Mouse (Mus musculus) MEL (cell line): Measurements from ENCODE around the gene Cbarp. TPM values are rescaled to one million over a fixed set of nuclear protein-coding genes. Genes with fewer than 3 reads are reported as not detected.
A peak's percentile ranks its signal among the peaks of the same experiment; 100 is the strongest.

Experiments
- DNase-seq: peaks from one replicate; pipeline ENCODE4 v3.0.0; 2011; ENCODE audit warnings: low read depth, low spot score
- H3K27ac ChIP-seq: 2 replicates; pipeline ENCODE4 v1.5.1; 2012; ENCODE audit warnings: low read depth, mild to moderate bottlenecking, control low read depth, low read length, moderate library complexity; ENCODE audit not compliant: control insufficient read depth
- H3K27me3 ChIP-seq, 2 experiments: fragments of 150-350 bp in 1 of 2; sonication (generic) in 1 of 2; 2 replicates each; pipeline ENCODE4 v1.6.1; 2012; ENCODE audit warnings: low read length in 2 of 2, mild to moderate bottlenecking in 2 of 2, improper control_type of control experiment in 1 of 2, moderate library complexity in 1 of 2; ENCODE audit not compliant: insufficient read depth in 2 of 2, control insufficient read depth in 1 of 2
- H3K36me3 ChIP-seq, 2 experiments: 2 replicates each; pipeline ENCODE4 v1.6.1; 2012 to 2014; ENCODE audit warnings: low read length in 2 of 2, improper control_type of control experiment in 1 of 2, inconsistent platforms in 1 of 2, mild to moderate bottlenecking in 1 of 2; ENCODE audit not compliant: insufficient read depth in 2 of 2, control insufficient read depth in 1 of 2
- H3K4me1 ChIP-seq, 2 experiments: fragments of 150-350 bp in 1 of 2; sonication (generic) in 1 of 2; 2 replicates each; pipeline ENCODE4 v1.6.1; 2012; ENCODE audit warnings: low read length in 2 of 2, improper control_type of control experiment in 1 of 2, mild to moderate bottlenecking in 1 of 2; ENCODE audit not compliant: insufficient read depth in 2 of 2, control insufficient read depth in 1 of 2
- H3K4me3 ChIP-seq, 2 experiments: fragments of 150-350 bp in 1 of 2; sonication (generic) in 1 of 2; 2 replicates each; pipeline ENCODE4 v1.5.1; 2012; ENCODE audit warnings: low read depth in 2 of 2, low read length in 2 of 2, mild to moderate bottlenecking in 2 of 2, moderate library complexity in 2 of 2, control low read depth in 1 of 2, improper control_type of control experiment in 1 of 2; ENCODE audit not compliant: control insufficient read depth in 1 of 2, insufficient read depth in 1 of 2
- H3K79me2 ChIP-seq: 2 replicates; pipeline ENCODE4 v1.6.1; 2012; ENCODE audit warnings: mild to moderate bottlenecking, low read length, moderate library complexity; ENCODE audit not compliant: control insufficient read depth, poor library complexity, insufficient read depth
- H3K9ac ChIP-seq: 2 replicates; pipeline ENCODE4 v1.6.1; 2012; ENCODE audit warnings: low read depth, mild to moderate bottlenecking, control low read depth, low read length, moderate library complexity; ENCODE audit not compliant: control insufficient read depth, poor library complexity, severe bottlenecking
- H3K9me3 ChIP-seq: fragments of 150-350 bp; sonication (generic); replicated peaks from 2 replicates; pipeline ENCODE4 v1.6.1; 2012; ENCODE audit warnings: mild to moderate bottlenecking, low read length, improper control_type of control experiment, moderate library complexity; ENCODE audit not compliant: insufficient read depth
- CHD2 ChIP-seq: IDR thresholded peaks from 2 replicates; pipeline ENCODE4 v1.6.1; 2011; ENCODE audit warnings: low read length, improper control_type of control experiment
- ELF1 ChIP-seq: IDR thresholded peaks from 2 replicates; pipeline ENCODE4 v1.6.1; 2014; ENCODE audit warnings: low read depth, mild to moderate bottlenecking, inconsistent platforms, low read length, improper control_type of control experiment, moderate library complexity
- EP300 ChIP-seq, 2 experiments: IDR thresholded peaks; 2 replicates each; pipeline ENCODE4 v1.6.1; 2011; ENCODE audit warnings: improper control_type of control experiment in 2 of 2, low read length in 2 of 2, low read depth in 1 of 2, mild to moderate bottlenecking in 1 of 2
- ETS1 ChIP-seq: IDR thresholded peaks from 2 replicates; pipeline ENCODE4 v1.6.1; 2012; ENCODE audit warnings: low read depth, mild to moderate bottlenecking, inconsistent platforms, low read length, improper control_type of control experiment, moderate library complexity
- GABPA ChIP-seq: IDR thresholded peaks from 2 replicates; pipeline ENCODE4 v1.6.1; 2012; ENCODE audit warnings: low read depth, mild to moderate bottlenecking, inconsistent platforms, low read length, improper control_type of control experiment, moderate library complexity
- GATA1 ChIP-seq: IDR thresholded peaks from 2 replicates; pipeline ENCODE4 v1.6.1; 2011; ENCODE audit warnings: low read depth, low read length, improper control_type of control experiment
- JUND ChIP-seq: IDR thresholded peaks from 2 replicates; pipeline ENCODE4 v1.6.1; 2011; ENCODE audit warnings: low read depth, mild to moderate bottlenecking, improper control_type of control experiment, low read length
- MAX ChIP-seq: IDR thresholded peaks from 2 replicates; pipeline ENCODE4 v1.6.1; 2011; ENCODE audit warnings: low read length, improper control_type of control experiment
- MEF2A ChIP-seq: IDR thresholded peaks from 2 replicates; pipeline ENCODE4 v1.6.1; 2014; ENCODE audit warnings: low read depth, mild to moderate bottlenecking, inconsistent platforms, low read length, improper control_type of control experiment; ENCODE audit not compliant: poor library complexity, insufficient replicate concordance, severe bottlenecking; ENCODE audit errors: extremely low read depth
- MXI1 ChIP-seq: IDR thresholded peaks from 2 replicates; pipeline ENCODE4 v1.6.1; 2011; ENCODE audit warnings: mild to moderate bottlenecking, low read depth, low read length, improper control_type of control experiment
- MYB ChIP-seq: IDR thresholded peaks from 2 replicates; pipeline ENCODE4 v1.6.1; 2011; ENCODE audit warnings: mild to moderate bottlenecking, low read depth, low read length, improper control_type of control experiment
- MYC ChIP-seq: IDR thresholded peaks from 2 replicates; pipeline ENCODE4 v1.6.1; 2011; ENCODE audit warnings: low read depth, mild to moderate bottlenecking, low read length, improper control_type of control experiment, moderate library complexity
- NELFE ChIP-seq: IDR thresholded peaks from 2 replicates; pipeline ENCODE4 v1.6.1; 2011; ENCODE audit warnings: low read depth, low read length, improper control_type of control experiment
- NRF1 ChIP-seq: IDR thresholded peaks from 2 replicates; pipeline ENCODE4 v1.6.1; 2014; ENCODE audit warnings: low read depth, mild to moderate bottlenecking, inconsistent platforms, low read length, improper control_type of control experiment, moderate library complexity; ENCODE audit not compliant: poor library complexity, insufficient read depth, severe bottlenecking
- POLR2AphosphoS5 ChIP-seq: IDR thresholded peaks from 2 replicates; pipeline ENCODE4 v1.6.1; 2012; ENCODE audit warnings: low read depth, borderline replicate concordance, mild to moderate bottlenecking, inconsistent platforms, low read length, moderate library complexity, mixed read lengths
- RCOR1 ChIP-seq: IDR thresholded peaks from 2 replicates; pipeline ENCODE4 v1.6.1; 2012; ENCODE audit warnings: low read depth, mild to moderate bottlenecking, inconsistent platforms, low read length, improper control_type of control experiment
- SIN3A ChIP-seq: IDR thresholded peaks from 2 replicates; pipeline ENCODE4 v1.6.1; 2012; ENCODE audit warnings: low read length, improper control_type of control experiment, inconsistent platforms
- SMC3 ChIP-seq: IDR thresholded peaks from 2 replicates; pipeline ENCODE4 v1.6.1; 2011; ENCODE audit warnings: low read depth, low read length, improper control_type of control experiment
- TAL1 ChIP-seq: IDR thresholded peaks from 2 replicates; pipeline ENCODE4 v1.6.1; 2012; ENCODE audit warnings: mild to moderate bottlenecking, inconsistent platforms, low read length, moderate library complexity, mixed read lengths
- TCF12 ChIP-seq: IDR thresholded peaks from 2 replicates; pipeline ENCODE4 v1.6.1; 2014; ENCODE audit warnings: low read depth, mild to moderate bottlenecking, inconsistent platforms, low read length, improper control_type of control experiment, moderate library complexity
- ZMIZ1 ChIP-seq: IDR thresholded peaks from 2 replicates; pipeline ENCODE4 v1.6.1; 2012; ENCODE audit warnings: low read depth, mild to moderate bottlenecking, inconsistent platforms, low read length, improper control_type of control experiment, moderate library complexity
- polyA plus RNA-seq, 2 experiments: library from polyadenylated mRNA; stranded (reverse) in 1 of 2; unstranded in 1 of 2; fragments of >175 nt in 1 of 2; fragments of >200 nt in 1 of 2; gene quantifications; 2 replicates each; pipeline versions ENCODE4 v1.2.1 to v1.2.4; 2012; ENCODE audit warnings: low replicate concordance in 2 of 2, low read depth in 1 of 2; ENCODE audit not compliant: insufficient read length in 2 of 2, insufficient read depth in 1 of 2, missing spikeins in 1 of 2
- total RNA-seq: library from RNA; depleted of rRNA; stranded (reverse); fragments of 300-350 nt; gene quantifications from 2 replicates; pipeline ENCODE4 v1.2.3, GENCODE M21; 2012

Cbarp gene
- total and polyA plus RNA-seq, 3 experiments = 6.8 to 19.3 TPM; not detected in 1

DNA sequence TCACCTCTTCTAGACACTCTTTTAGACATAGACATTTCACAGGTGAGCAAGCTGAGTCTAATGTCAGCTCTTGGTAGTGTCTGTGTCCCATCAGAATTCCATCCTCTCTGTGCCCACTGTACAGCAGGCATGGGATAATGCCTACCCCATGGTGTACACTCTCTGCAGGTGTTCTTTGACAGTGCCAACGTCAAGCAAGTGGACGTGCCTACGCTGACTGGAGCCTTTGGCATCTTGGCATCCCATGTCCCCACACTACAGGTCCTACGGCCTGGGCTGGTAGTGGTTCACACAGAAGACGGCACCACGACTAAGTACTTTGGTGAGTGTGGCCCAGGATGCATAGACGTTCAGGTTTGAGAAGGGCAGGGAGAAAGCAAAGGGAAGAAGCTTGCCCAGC is 3.0 kb upstream of the Cbarp start:
- Histone ChIP-seq H3K36me3 (peaks cover 0 to 16% of the 10 kb centered on the region in 2 experiments; a peak in 2 of 4 replicates), H3K27me3 (no peaks in the 10 kb centered on the region), H3K4me1 (peaks cover 0 to 45% of the 10 kb centered on the region in 2 experiments; a peak in 3 of 4 replicates), H3K9me3 (no peaks in the 10 kb centered on the region), H3K79me2 (peaks cover 25% of the 10 kb centered on the region), H3K27ac (no peak overlapping the region), H3K4me3 (no peak overlapping the region), H3K9ac (no peak overlapping the region)
- TF ChIP-seq POLR2AphosphoS5 (no peak), CHD2 (no peak), JUND (no peak), EP300 (IDR thresholded peaks at IDR 0.05; ENCODE audit: low read depth in 1 of 2, low read length in 2 of 2) (no peak), ETS1 (no peak), NRF1 (no peak), RCOR1 (no peak), SMC3 (no peak), MYB (no peak), GABPA (no peak), ZMIZ1 (no peak), MXI1 (no peak), MYC (no peak), ELF1 (no peak), TCF12 (no peak), MEF2A (no peak), GATA1 (no peak), NELFE (no peak), TAL1 (no peak), MAX (no peak)
- DNase-seq = no peak

DNA sequence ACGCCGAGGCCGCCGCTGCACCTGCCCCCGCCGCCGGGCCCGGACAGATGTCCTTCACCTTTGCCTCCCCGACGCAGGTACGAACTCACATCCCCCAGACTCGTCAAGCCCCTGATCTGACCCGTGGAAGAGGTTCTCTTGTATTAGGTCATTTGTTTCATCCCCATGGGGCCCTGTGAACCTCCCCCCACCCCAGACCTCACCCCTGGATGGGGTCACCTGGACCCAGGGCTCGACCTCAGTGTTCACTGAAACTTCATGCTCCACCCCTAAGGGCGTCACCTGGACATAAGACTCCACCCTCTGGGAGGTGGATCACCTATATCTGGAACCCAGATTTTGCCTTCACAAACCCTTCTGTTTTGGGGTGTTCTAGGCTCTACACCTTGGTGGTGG is 1.9 kb upstream of the Cbarp start:
- peak overlapping the region; percentile 72 to 79 for H3K4me3 ChIP-seq
- H3K9me3 ChIP-seq = no peaks in the 10 kb centered on the region
- peaks cover 0 to 19% of the 10 kb centered on the region in 2 experiments; a peak in 2 of 4 replicates for H3K36me3 ChIP-seq
- peak overlapping the region; percentile 89 for H3K9ac ChIP-seq
- TF ChIP-seq ELF1 (no peak), ETS1 (peak; percentile 5; the same call in 1 of the 2 replicates), SIN3A (0 out of 2 replicates have a peak, but pooled peaks have one; percentile 48), JUND (no peak), GATA1 (no peak), MAX (no peak; the same call in 1 of the 2 replicates), MYC (peak; percentile 11; the same call in 1 of the 2 replicates), SMC3 (0 out of 2 replicates have a peak, but pooled peaks have one; percentile 6), MEF2A (no peak)
- DNase-seq = no peak
- H3K79me2 ChIP-seq = peaks cover 29% of the 10 kb centered on the region
- no peaks in the 10 kb centered on the region for H3K27me3 ChIP-seq
- H3K4me1 ChIP-seq = peaks cover 0 to 47% of the 10 kb centered on the region in 2 experiments; a peak in 3 of 4 replicates
- H3K27ac ChIP-seq = peak overlapping the region; percentile 46
